Mouse (Mus musculus) CH12.LX (cell line): Measurements from ENCODE around the gene Zfyve19. TPM values are rescaled to one million over a fixed set of nuclear protein-coding genes. Genes with fewer than 3 reads are reported as not detected.

Source experiments
- DNase-seq: peaks from one replicate; pipeline ENCODE4 v3.0.0-alpha.2; 2013; ENCODE audit errors: extremely low read depth
- H3K27ac ChIP-seq: 2 replicates; pipeline ENCODE4 v1.5.1; 2012; ENCODE audit warnings: low read depth, mild to moderate bottlenecking, control low read depth, moderate library complexity; ENCODE audit not compliant: insufficient read depth
- H3K27me3 ChIP-seq: replicated peaks from 2 replicates; pipeline ENCODE3; 2012; ENCODE audit warnings: inconsistent platforms
- H3K36me3 ChIP-seq, 2 experiments: replicated peaks in 1 of 2; 2 replicates each; pipeline versions ENCODE3 to v1.6.1; 2012; ENCODE audit warnings: inconsistent platforms in 1 of 2, low read length in 1 of 2, mild to moderate bottlenecking in 1 of 2, mixed read lengths in 1 of 2, moderate library complexity in 1 of 2; ENCODE audit not compliant: control insufficient read depth in 1 of 2, insufficient read depth in 1 of 2
- H3K4me1 ChIP-seq, 2 experiments: 2 replicates each; pipeline ENCODE4 v1.6.1; 2012; ENCODE audit warnings: inconsistent platforms in 1 of 2, moderate library complexity in 1 of 2; ENCODE audit not compliant: insufficient read depth in 2 of 2, control insufficient read depth in 1 of 2
- H3K4me2 ChIP-seq: 2 replicates; pipeline ENCODE4 v1.6.1; 2012; ENCODE audit warnings: low read depth, mild to moderate bottlenecking, control low read depth; ENCODE audit not compliant: poor library complexity, insufficient read depth, severe bottlenecking
- H3K4me3 ChIP-seq, 3 experiments: fragments of 150-350 bp in 1 of 3; sonication (generic) in 1 of 3; replicated peaks in 1 of 3; 2 replicates each; pipeline versions ENCODE3 to v1.5.1; 2011 to 2012; ENCODE audit warnings: low read depth in 2 of 3, low read length in 2 of 3, mild to moderate bottlenecking in 2 of 3, moderate library complexity in 2 of 3, control low read depth in 1 of 3, improper control_type of control experiment in 1 of 3, inconsistent platforms in 1 of 3, mixed read lengths in 1 of 3; ENCODE audit not compliant: poor library complexity in 1 of 3
- H3K79me2 ChIP-seq: replicated peaks from 2 replicates; pipeline ENCODE4 v1.6.1; 2012; ENCODE audit warnings: mild to moderate bottlenecking, moderate library complexity; ENCODE audit not compliant: control insufficient read depth, poor library complexity, insufficient read depth, severe bottlenecking; ENCODE audit errors: extremely low read depth
- H3K9ac ChIP-seq: 2 replicates; pipeline ENCODE4 v1.6.1; 2012; ENCODE audit warnings: low read depth, mild to moderate bottlenecking, control low read depth, moderate library complexity; ENCODE audit not compliant: insufficient read depth
- H3K9me3 ChIP-seq: replicated peaks from 2 replicates; pipeline ENCODE3; 2012; ENCODE audit warnings: low read length, inconsistent platforms, mixed read lengths
- CHD2 ChIP-seq: IDR thresholded peaks from 2 replicates; pipeline ENCODE4 v1.6.1; 2011; ENCODE audit warnings: low read length, improper control_type of control experiment
- CTCF ChIP-seq, 2 experiments: IDR thresholded peaks in 1 of 2; conservative IDR thresholded peaks in 1 of 2; 2 replicates each; pipeline ENCODE4 v1.5.1; 2011 to 2012; ENCODE audit warnings: low read depth in 2 of 2, low read length in 2 of 2, improper control_type of control experiment in 1 of 2, inconsistent platforms in 1 of 2, mild to moderate bottlenecking in 1 of 2, moderate library complexity in 1 of 2
- E2F4 ChIP-seq: IDR thresholded peaks from 2 replicates; pipeline ENCODE4 v1.6.1; 2011; ENCODE audit warnings: low read depth, low read length, improper control_type of control experiment; ENCODE audit not compliant: insufficient replicate concordance
- ELF1 ChIP-seq: IDR thresholded peaks from 2 replicates; pipeline ENCODE4 v1.6.1; 2014; ENCODE audit warnings: low read depth, mild to moderate bottlenecking, inconsistent platforms, low read length, improper control_type of control experiment
- ETS1 ChIP-seq: conservative IDR thresholded peaks from 2 replicates; pipeline ENCODE4 v1.6.1; 2012; ENCODE audit warnings: low read depth, mild to moderate bottlenecking, inconsistent platforms, low read length, improper control_type of control experiment, moderate library complexity
- GABPA ChIP-seq: IDR thresholded peaks from 2 replicates; pipeline ENCODE4 v1.6.1; 2012; ENCODE audit warnings: low read depth, low read length, improper control_type of control experiment, inconsistent platforms; ENCODE audit not compliant: insufficient replicate concordance
- HCFC1 ChIP-seq: IDR thresholded peaks from 2 replicates; pipeline ENCODE4 v1.6.1; 2012; ENCODE audit warnings: low read depth, mild to moderate bottlenecking, inconsistent platforms, low read length, improper control_type of control experiment
- IRF4 ChIP-seq: IDR thresholded peaks from 2 replicates; pipeline ENCODE4 v1.6.1; 2014; ENCODE audit warnings: low read depth, mild to moderate bottlenecking, inconsistent platforms, low read length, improper control_type of control experiment
- JUN ChIP-seq: IDR thresholded peaks from 2 replicates; pipeline ENCODE4 v1.6.1; 2011; ENCODE audit warnings: low read depth, mild to moderate bottlenecking, low read length, improper control_type of control experiment, moderate library complexity; ENCODE audit not compliant: insufficient read depth
- JUND ChIP-seq: conservative IDR thresholded peaks from 2 replicates; pipeline ENCODE4 v1.6.1; 2011; ENCODE audit warnings: low read depth, low read length, improper control_type of control experiment
- KAT2A ChIP-seq: IDR thresholded peaks from 2 replicates; pipeline ENCODE4 v1.6.1; 2012; ENCODE audit warnings: low read length, improper control_type of control experiment, inconsistent platforms; ENCODE audit not compliant: insufficient replicate concordance
- MAZ ChIP-seq: IDR thresholded peaks from 2 replicates; pipeline ENCODE4 v1.6.1; 2012; ENCODE audit warnings: low read depth, mild to moderate bottlenecking, inconsistent platforms, low read length, improper control_type of control experiment, moderate library complexity
- MEF2A ChIP-seq: IDR thresholded peaks from 2 replicates; pipeline ENCODE4 v1.6.1; 2014; ENCODE audit warnings: low read depth, mild to moderate bottlenecking, inconsistent platforms, low read length, improper control_type of control experiment, borderline replicate concordance
- NELFE ChIP-seq: IDR thresholded peaks from 2 replicates; pipeline ENCODE4 v1.6.1; 2011; ENCODE audit warnings: low read depth, low read length, improper control_type of control experiment
- PAX5 ChIP-seq: IDR thresholded peaks from 2 replicates; pipeline ENCODE4 v1.6.1; 2012; ENCODE audit warnings: low read length, inconsistent platforms, mixed read lengths
- POLR2A ChIP-seq: IDR thresholded peaks from 2 replicates; pipeline ENCODE4 v1.6.1; 2011; ENCODE audit warnings: low read depth, mild to moderate bottlenecking, improper control_type of control experiment, low read length
- POLR2AphosphoS2 ChIP-seq: IDR thresholded peaks from 2 replicates; pipeline ENCODE4 v1.6.1; 2011; ENCODE audit warnings: low read depth, low read length, improper control_type of control experiment
- RAD21 ChIP-seq: IDR thresholded peaks from 2 replicates; pipeline ENCODE4 v1.6.1; 2011; ENCODE audit warnings: low read depth, mild to moderate bottlenecking, low read length, improper control_type of control experiment, moderate library complexity
- RCOR1 ChIP-seq: conservative IDR thresholded peaks from 2 replicates; pipeline ENCODE4 v1.6.1; 2012; ENCODE audit warnings: low read depth, mild to moderate bottlenecking, inconsistent platforms, low read length, improper control_type of control experiment
- SIN3A ChIP-seq: IDR thresholded peaks from 2 replicates; pipeline ENCODE4 v1.6.1; 2012; ENCODE audit warnings: low read length, improper control_type of control experiment, inconsistent platforms
- SMC3 ChIP-seq: IDR thresholded peaks from 2 replicates; pipeline ENCODE4 v1.6.1; 2011; ENCODE audit warnings: low read depth, low read length, improper control_type of control experiment
- TBP ChIP-seq: conservative IDR thresholded peaks from 2 replicates; pipeline ENCODE4 v1.6.1; 2011; ENCODE audit warnings: low read depth, low read length, improper control_type of control experiment
- TCF12 ChIP-seq: IDR thresholded peaks from 2 replicates; pipeline ENCODE4 v1.6.1; 2014; ENCODE audit warnings: low read depth, mild to moderate bottlenecking, inconsistent platforms, low read length, improper control_type of control experiment
- UBTF ChIP-seq: IDR thresholded peaks from 2 replicates; pipeline ENCODE4 v1.6.1; 2012; ENCODE audit warnings: low read depth, mild to moderate bottlenecking, inconsistent platforms, low read length, improper control_type of control experiment, moderate library complexity
- USF1 ChIP-seq: IDR thresholded peaks from 2 replicates; pipeline ENCODE4 v1.6.1; 2014; ENCODE audit warnings: low read depth, mild to moderate bottlenecking, inconsistent platforms, low read length, improper control_type of control experiment
- USF2 ChIP-seq: conservative IDR thresholded peaks from 2 replicates; pipeline ENCODE4 v1.6.1; 2011; ENCODE audit warnings: low read depth, low read length, improper control_type of control experiment
- ZC3H11A ChIP-seq: IDR thresholded peaks from 2 replicates; pipeline ENCODE4 v1.6.1; 2012; ENCODE audit warnings: low read depth, mild to moderate bottlenecking, inconsistent platforms, low read length, improper control_type of control experiment
- ZKSCAN1 ChIP-seq: IDR thresholded peaks from 2 replicates; pipeline ENCODE4 v1.6.1; 2012; ENCODE audit warnings: low read depth, inconsistent platforms, low read length, improper control_type of control experiment, borderline replicate concordance
- ZMIZ1 ChIP-seq: IDR thresholded peaks from 2 replicates; pipeline ENCODE4 v1.6.1; 2012; ENCODE audit warnings: low read depth, mild to moderate bottlenecking, inconsistent platforms, low read length, improper control_type of control experiment
- ZNF384 ChIP-seq: IDR thresholded peaks from 2 replicates; pipeline ENCODE4 v1.6.1; 2012; ENCODE audit warnings: low read depth, low read length, improper control_type of control experiment, inconsistent platforms
- dilution Hi-C: fragments of 300-500 bp; cut with MboI; formaldehyde crosslinking; loops from 2 replicates; pipeline ENCODE4 v1.14.3; 2020; ENCODE audit warnings: low sequenced_read_pairs; ENCODE audit not compliant: extremely low pct_unique_long_range_greater_than_20kb, extremely low pct_ligation_motif_present
- in situ Hi-C: fragments of 300-500 bp; cut with MboI; formaldehyde crosslinking; loops from 3 replicates; pipeline ENCODE4 v1.14.3; 2019; ENCODE audit warnings: low sequenced_read_pairs, low pct_ligation_motif_present, low pct_unique_long_range_greater_than_20kb, mixed read lengths
- polyA plus RNA-seq: library from polyadenylated mRNA; unstranded; fragments of >175 nt; gene quantifications from 2 replicates; pipeline ENCODE4 v1.2.1, GENCODE M21; 2012; ENCODE audit warnings: low read depth; ENCODE audit not compliant: insufficient read length
- total RNA-seq, 2 experiments: library from RNA; depleted of rRNA; stranded (reverse); fragments of 300-350 nt in 1 of 2; fragments of >200 nt in 1 of 2; gene quantifications; 2 replicates each; pipeline ENCODE4 v1.2.3; 2012 to 2014

The Zfyve19 gene
- total and polyA plus RNA-seq, 3 experiments, result 28.0 to 45.2 (median 38.2) TPM

- H3K4me1 ChIP-seq, result peaks cover 6 to 21% of the 10 kb centered on the region in 2 experiments; a peak in 3 of 4 replicates
- no peaks in the 10 kb centered on the region for H3K27me3 ChIP-seq
- no peak overlapping the region for H3K4me3 ChIP-seq
- no peak for DNase-seq
- dilution Hi-C loops (no loop called here), in situ Hi-C loops (loop anchor here (10.0 to 25.0 kb wide), 3 partner anchors 58 to 421 kb away; partner anchors contain the start of genes Ccdc9b and Phgr1)
- H3K4me2 ChIP-seq, result no peak overlapping the region
- H3K9me3 ChIP-seq, result peaks cover 3% of the 10 kb centered on the region
- H3K27ac ChIP-seq, result no peak overlapping the region
- no peak overlapping the region for H3K9ac ChIP-seq
- TF ChIP-seq SIN3A, result no peak
- TF ChIP-seq USF1, result no peak
- no peak for TF ChIP-seq HCFC1
- TF ChIP-seq CTCF (conservative IDR thresholded peaks at IDR 0.05 in 1 of 2, IDR thresholded peaks at IDR 0.05 in 1 of 2; ENCODE audit: low read depth in 2 of 2, low read length in 2 of 2), result no peak
- TF ChIP-seq ZNF384, result no peak
- no peak for TF ChIP-seq E2F4
- no peak for TF ChIP-seq CHD2
- no peak for TF ChIP-seq TBP
- TF ChIP-seq POLR2AphosphoS2, result no peak
- H3K36me3 ChIP-seq, result peaks cover 35 to 74% of the 10 kb centered on the region in 2 experiments
- H3K79me2 ChIP-seq, result no peaks in the 10 kb centered on the region
Observed at GRCm38 (mm10) chr2:119182914-119183313, 25.5 kb upstream of the Zfyve19 start.

GRCm38 (mm10) chr2:119189029-119189710 is 19.2 kb upstream of the Zfyve19 start:
- dilution Hi-C loops, result no loop called here
- TF ChIP-seq IRF4, result peak; percentile 55
- no peak for TF ChIP-seq CHD2
- no peak for TF ChIP-seq PAX5
- no peak for TF ChIP-seq UBTF
- no peak for TF ChIP-seq HCFC1
- no peak for TF ChIP-seq GABPA
- peak; percentile 78 to 97 for TF ChIP-seq CTCF (conservative IDR thresholded peaks at IDR 0.05 in 1 of 2, IDR thresholded peaks at IDR 0.05 in 1 of 2; ENCODE audit: low read depth in 2 of 2, low read length in 2 of 2)
- TF ChIP-seq KAT2A, result no peak
- no peak for TF ChIP-seq E2F4
- peak; percentile 100 for TF ChIP-seq RAD21
- no peak for TF ChIP-seq TBP
- TF ChIP-seq ZKSCAN1, result no peak
- TF ChIP-seq ZNF384, result no peak
- TF ChIP-seq RCOR1, result no peak
- no peak for TF ChIP-seq JUND
- TF ChIP-seq ZMIZ1, result no peak
- TF ChIP-seq JUN, result no peak
- no peak for TF ChIP-seq USF2
- no peak for TF ChIP-seq NELFE
- TF ChIP-seq TCF12, result peak; percentile 24; the same call in 1 of the 2 replicates
- peak; percentile 38; the same call in 1 of the 2 replicates for TF ChIP-seq ELF1
- TF ChIP-seq ETS1, result no peak
- TF ChIP-seq ZC3H11A, result peak; percentile 70
- TF ChIP-seq MEF2A, result no peak
- no peak for TF ChIP-seq POLR2A
- peak; percentile 93 for TF ChIP-seq SMC3
- TF ChIP-seq MAZ, result no peak

More at GRCm38 (mm10) chr2:119189029-119189710, 19.2 kb upstream of the Zfyve19 start:
- Histone ChIP-seq H3K9ac (peak overlapping the region; percentile 3; the same call in 1 of the 2 replicates), H3K36me3 (peaks cover 4 to 27% of the 10 kb centered on the region in 2 experiments), H3K27ac (peak overlapping the region; percentile 34), H3K9me3 (no peaks in the 10 kb centered on the region), H3K27me3 (no peaks in the 10 kb centered on the region), H3K4me1 (peaks cover 0 to 8% of the 10 kb centered on the region in 2 experiments; a peak in 2 of 4 replicates), H3K4me3 (peak overlapping the region; percentile 33 to 42 (median 42)), H3K4me2 (peak overlapping the region; percentile 79), H3K79me2 (no peaks in the 10 kb centered on the region)
- in situ Hi-C loops, result loop anchor here (5.0 to 25.0 kb wide), 4 partner anchors 64 to 427 kb away; partner anchors contain the start of genes Ccdc9b and Phgr1
- peak; percentile 85 for DNase-seq
